Comparison of ENCODE assay signal across 8 mouse cellular contexts in the genomic region with DNA sequence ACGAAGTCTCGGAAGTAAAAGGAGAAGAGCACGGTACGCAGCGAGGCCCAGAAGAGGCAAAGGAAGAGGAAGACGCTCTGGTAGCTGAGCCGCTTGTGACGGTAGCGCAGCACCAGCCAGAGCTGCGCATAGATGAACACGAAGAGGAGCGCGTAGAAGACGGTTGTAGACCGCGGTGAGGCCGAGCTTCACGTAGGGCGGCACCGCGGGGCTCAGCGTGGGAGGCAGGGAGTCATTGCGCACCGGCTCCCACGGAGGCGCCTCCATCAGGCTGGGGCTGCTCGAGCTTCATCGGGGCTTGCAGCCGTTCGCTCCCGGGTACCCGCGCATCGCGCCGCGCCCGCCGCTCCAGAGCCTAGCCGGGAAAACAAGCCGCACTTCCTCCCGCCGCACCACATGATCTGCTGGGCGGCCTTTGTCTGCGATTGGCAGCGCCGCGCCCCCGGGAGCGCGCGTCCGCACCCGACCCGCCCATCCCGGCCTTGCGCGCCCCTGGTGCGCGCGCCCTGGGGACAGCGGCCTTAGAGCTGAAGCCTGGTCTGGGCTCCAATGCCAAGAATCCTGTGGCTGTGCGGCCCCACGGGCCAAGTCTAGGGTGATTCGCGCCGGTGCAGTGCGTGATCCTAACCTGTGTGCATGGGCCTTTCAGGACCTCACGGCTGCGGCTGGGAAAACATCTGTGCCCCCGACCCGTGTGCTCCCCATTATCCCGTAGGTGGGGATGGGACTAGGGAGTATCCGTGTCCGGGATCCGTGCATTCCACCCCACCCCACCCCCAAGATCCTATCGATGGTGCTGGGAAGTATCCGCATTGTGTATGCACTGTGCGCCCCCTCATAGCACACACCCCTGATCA.
DNase-seq lines count a peak whose midpoint lies in the region; ATAC-seq lines count a peak whose summit lies in the region.
"Not testable (repeated sequence)": the region's sequence is repeated elsewhere in the genome, so short reads cannot be mapped to it uniquely, and the experiment has no call there.

No protein-coding gene starts in this region.

- not testable (repeated sequence) for H3K9me3 ChIP-seq in heart, embryonic 13.5 days; kidney, embryonic 16.5 days (ENCODE audit: low read length); midbrain, embryonic 16.5 days (replicated peaks; ENCODE audit: control insufficient read depth, low read length, poor library complexity, severe bottlenecking)

- peak overlapping the region; percentile 68 for H3K4me2 ChIP-seq in heart, embryonic 13.5 days
- peak overlapping the region; percentile 57 for H3K4me2 ChIP-seq in kidney, embryonic 16.5 days (replicated peaks; ENCODE audit: low read depth, low read length)
- H3K4me2 ChIP-seq in midbrain, embryonic 16.5 days (ENCODE audit: low read length), result peak overlapping the region; percentile 50

- H3K4me1 ChIP-seq in heart, embryonic 13.5 days; kidney, embryonic 16.5 days (ENCODE audit: insufficient read depth, low read length); midbrain, embryonic 16.5 days (ENCODE audit: control insufficient read depth, insufficient read depth, low read length): not testable (repeated sequence)

- not testable (repeated sequence) for H3K36me3 ChIP-seq in heart, embryonic 13.5 days; kidney, embryonic 16.5 days (ENCODE audit: insufficient read depth, low read length); midbrain, embryonic 16.5 days (ENCODE audit: control insufficient read depth, insufficient read depth, low read length)

- peak overlapping the region; percentile 56 for H3K4me3 ChIP-seq in heart, embryonic 13.5 days
- H3K4me3 ChIP-seq in kidney, embryonic 16.5 days (ENCODE audit: low read length), result peak overlapping the region; percentile 48
- H3K4me3 ChIP-seq in midbrain, embryonic 16.5 days (ENCODE audit: low read depth, low read length), result peak overlapping the region; percentile 44

- peak; percentile 79 for ATAC-seq in heart, embryonic 13.5 days (ENCODE audit: extremely low read depth, insufficient number of reproducible peaks, low FRiP score, low TSS enrichment)
- ATAC-seq in kidney, embryonic 16.5 days (ENCODE audit: low FRiP score, low TSS enrichment), result peak; percentile 90
- peak; percentile 92 for ATAC-seq in midbrain, embryonic 16.5 days

- not testable (repeated sequence) for H3K27me3 ChIP-seq in heart, embryonic 13.5 days (replicated peaks); kidney, embryonic 16.5 days (ENCODE audit: insufficient read depth, low read length); midbrain, embryonic 16.5 days (ENCODE audit: control insufficient read depth, insufficient read depth, low read depth, low read length)

- H3K27ac ChIP-seq in heart, embryonic 13.5 days (replicated peaks); kidney, embryonic 16.5 days (ENCODE audit: low read length): not testable (repeated sequence)
- H3K27ac ChIP-seq in midbrain, embryonic 16.5 days (ENCODE audit: low read length), result peak overlapping the region; percentile 79

- peak overlapping the region; percentile 71 for H3K9ac ChIP-seq in heart, embryonic 13.5 days
- 0 out of 2 replicates have a peak overlapping the region, but pooled peaks have one; percentile 51 for H3K9ac ChIP-seq in kidney, embryonic 16.5 days (replicated peaks; ENCODE audit: low read length)
- peak overlapping the region; percentile 61 for H3K9ac ChIP-seq in midbrain, embryonic 16.5 days (ENCODE audit: low read depth, low read length)

- DNase-seq in A20 (ENCODE audit: low read depth, low spot score), result peak; percentile 74
- peak; percentile 76 for DNase-seq in brain, adult 2 months (ENCODE audit: low read depth, low spot score)
- peak; percentile 21 for DNase-seq in fibroblast of lung, adult 2 months (ENCODE audit: low read depth)
- peak; percentile 25 for DNase-seq in liver
- DNase-seq in spleen, postnatal 4 days (ENCODE audit: low spot score in 2 of 2), result peak; percentile 41 to 67

- under 1% methylated on average over 59 of the region's 79 CpGs for WGBS in heart, embryonic 13.5 days
- WGBS in kidney, embryonic 16.5 days, result 1% methylated on average over 36 of the region's 79 CpGs
- WGBS in midbrain, embryonic 16.5 days, result 0% methylated on average over 46 of the region's 79 CpGs

Comparison
In these comparisons a context has a peak if more than half of its experiments do, and no peak if none do; other contexts are left out.
1. DNase-seq: peak in every context shown above with its lines; median percentile 76 in brain, adult 2 months; 74 in A20; 54 in spleen, postnatal 4 days; 25 in liver; 21 in fibroblast of lung, adult 2 months.